Mouse (Mus musculus) thymus, adult 2 months (tissue): ENCODE results near the gene Mmachc. TPM values are rescaled to one million over a fixed set of nuclear protein-coding genes. Genes with fewer than 3 reads are reported as not detected.

Experiments used
- DNase-seq: peaks from one replicate; pipeline ENCODE4 v3.0.0; 2021
- H3K27ac ChIP-seq: fragments of 200-500 bp; 2 replicates; pipeline ENCODE4 v1.5.1; 2012; ENCODE audit warnings: low read length, control low read depth; ENCODE audit not compliant: control insufficient read depth, insufficient read depth
- H3K27me3 ChIP-seq: fragments of 200-500 bp; 2 replicates; pipeline ENCODE4 v1.6.1; 2012; ENCODE audit warnings: mild to moderate bottlenecking, low read length, moderate library complexity, mixed read lengths; ENCODE audit not compliant: control insufficient read depth, insufficient read depth
- H3K36me3 ChIP-seq: fragments of 200-500 bp; 2 replicates; pipeline ENCODE4 v1.6.1; 2012; ENCODE audit warnings: mild to moderate bottlenecking, low read length, moderate library complexity; ENCODE audit not compliant: control insufficient read depth, insufficient read depth
- H3K4me1 ChIP-seq: fragments of 200-500 bp; replicated peaks from 2 replicates; pipeline ENCODE4 v1.6.1; 2012; ENCODE audit warnings: low read length; ENCODE audit not compliant: control insufficient read depth, insufficient read depth
- H3K4me3 ChIP-seq: fragments of 200-500 bp; 2 replicates; pipeline ENCODE4 v1.5.1; 2012; ENCODE audit warnings: mild to moderate bottlenecking, low read length, control low read depth, moderate library complexity; ENCODE audit not compliant: control insufficient read depth, insufficient read depth
- CTCF ChIP-seq: fragments of 200-500 bp; IDR thresholded peaks from 2 replicates; pipeline ENCODE4 v1.5.1; 2012; ENCODE audit warnings: mild to moderate bottlenecking, control low read depth, low read length, moderate library complexity, borderline replicate concordance; ENCODE audit not compliant: control insufficient read depth, poor library complexity, insufficient read depth; ENCODE audit errors: extremely low read depth
- POLR2A ChIP-seq: fragments of 200-500 bp; IDR thresholded peaks from 2 replicates; pipeline ENCODE4 v1.6.1; 2012; ENCODE audit warnings: mild to moderate bottlenecking, low read length, control low read depth, moderate library complexity; ENCODE audit not compliant: control insufficient read depth, poor library complexity, insufficient read depth; ENCODE audit errors: extremely low read depth
- WGBS: fragments of 180-500 bp; shearing (Covaris S2); methylation state at CpG from one replicate; pipeline ENCODE4 v1.1.7; 2018; 5-methylcytosine and 5-hydroxymethylcytosine counted together
- polyA plus RNA-seq: library from polyadenylated mRNA; depleted of rRNA; stranded (reverse); fragments of >200 nt; gene quantifications from 2 replicates; pipeline ENCODE4 v1.2.3, GENCODE M21; 2012

Mmachc gene
- polyA plus RNA-seq, 1 experiment = 10.5 TPM

GRCm38 (mm10) chr4:116729532-116729931 is 21.3 kb upstream of the Mmachc start:
- WGBS = 95% methylated on average over 3 of the region's 3 CpGs
- no peak for TF ChIP-seq CTCF
- no peak for TF ChIP-seq POLR2A
- H3K4me3 ChIP-seq = no peak overlapping the region
- no peak for DNase-seq
- H3K27me3 ChIP-seq = no peaks in the 10 kb centered on the region
- no peak overlapping the region for H3K27ac ChIP-seq
- no peaks in the 10 kb centered on the region for H3K36me3 ChIP-seq
- no peaks in the 10 kb centered on the region for H3K4me1 ChIP-seq

DNA sequence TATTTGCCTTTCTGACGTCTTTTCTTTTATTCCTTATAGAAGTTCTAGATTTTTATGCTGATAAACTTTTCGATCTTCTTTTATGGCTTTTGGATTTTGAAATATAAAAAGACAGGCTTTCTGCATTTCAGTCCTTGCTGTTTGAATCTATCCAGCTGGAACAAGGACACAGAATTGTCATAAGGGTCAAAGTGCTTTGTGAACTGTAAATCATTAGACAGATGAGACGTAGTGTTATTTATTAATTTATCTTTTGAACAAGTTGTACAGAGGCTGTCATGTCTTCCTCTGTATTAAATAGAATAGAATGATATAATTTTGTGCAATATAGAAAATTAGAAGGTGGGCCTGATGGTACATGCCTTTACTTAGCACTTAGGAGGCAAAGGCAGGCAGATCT is 19.2 kb upstream of the Mmachc start:
- no peak overlapping the region for H3K27ac ChIP-seq
- DNase-seq = no peak
- H3K27me3 ChIP-seq = no peaks in the 10 kb centered on the region
- no peaks in the 10 kb centered on the region for H3K36me3 ChIP-seq
- no peaks in the 10 kb centered on the region for H3K4me1 ChIP-seq
- WGBS = 90% methylated on average over 3 of the region's 3 CpGs
- TF ChIP-seq POLR2A = no peak
- no peak for TF ChIP-seq CTCF
- no peak overlapping the region for H3K4me3 ChIP-seq

DNA sequence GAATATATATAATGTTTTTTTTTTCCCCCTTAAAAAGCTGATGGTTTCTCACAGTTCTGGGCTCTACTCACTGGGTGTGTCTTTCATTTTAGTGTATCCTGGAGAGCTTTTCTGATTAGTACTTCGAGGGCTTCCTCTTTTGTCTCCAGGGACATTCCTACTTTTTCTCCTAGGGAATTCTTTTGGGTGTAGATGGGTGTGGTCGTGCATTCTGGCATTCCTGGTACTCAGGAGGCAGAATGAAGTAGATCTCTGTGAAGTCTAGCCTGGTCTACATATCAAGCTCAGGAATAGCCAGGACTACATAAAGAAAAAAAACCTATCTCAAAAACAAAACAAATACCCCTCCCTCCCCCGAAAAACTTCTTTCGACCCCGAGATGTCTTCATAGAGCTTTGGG is 17.2 kb upstream of the Mmachc start:
- DNase-seq = no peak
- no peaks in the 10 kb centered on the region for H3K27me3 ChIP-seq
- no peak overlapping the region for H3K4me3 ChIP-seq
- no peak overlapping the region for H3K27ac ChIP-seq
- 0 out of 2 replicates have a peak, but pooled peaks cover 5% of the 10 kb centered on the region for H3K4me1 ChIP-seq
- no peaks in the 10 kb centered on the region for H3K36me3 ChIP-seq
- 95% methylated on average over 5 of the region's 5 CpGs for WGBS
- no peak for TF ChIP-seq CTCF
- no peak for TF ChIP-seq POLR2A

GRCm38 (mm10) chr4:116722230-116722629 is 14.0 kb upstream of the Mmachc start:
- Histone ChIP-seq H3K27me3 (no peaks in the 10 kb centered on the region), H3K36me3 (no peaks in the 10 kb centered on the region), H3K4me3 (no peak overlapping the region), H3K4me1 (0 out of 2 replicates have a peak, but pooled peaks cover 5% of the 10 kb centered on the region), H3K27ac (no peak overlapping the region)
- TF ChIP-seq POLR2A (no peak), CTCF (no peak)
- 90% methylated on average over 7 of the region's 7 CpGs for WGBS
- DNase-seq = no peak

GRCm38 (mm10) chr4:116721098-116721628 is 13.0 kb upstream of the Mmachc start:
- H3K27ac ChIP-seq = no peak overlapping the region
- 1% methylated on average over 29 of the region's 29 CpGs for WGBS
- peak overlapping the region; percentile 68 for H3K4me3 ChIP-seq
- DNase-seq = no peak
- TF ChIP-seq CTCF = no peak
- no peaks in the 10 kb centered on the region for H3K36me3 ChIP-seq
- no peaks in the 10 kb centered on the region for H3K27me3 ChIP-seq
- H3K4me1 ChIP-seq = 0 out of 2 replicates have a peak, but pooled peaks cover 5% of the 10 kb centered on the region

- peak within 1 kb of the TSS; percentile 68 for H3K4me3 ChIP-seq
- TF ChIP-seq CTCF (no peak), POLR2A (peak; percentile 57; the same call in 1 of the 2 replicates)
- WGBS = under 1% methylated on average over 34 of the region's 34 CpGs
Measured at GRCm38 (mm10) chr4:116720343-116721097, 12.3 kb upstream of the Mmachc start, which contains the start of gene Tesk2. Tesk2 (plus strand) TSS chr4:116720948.

DNA sequence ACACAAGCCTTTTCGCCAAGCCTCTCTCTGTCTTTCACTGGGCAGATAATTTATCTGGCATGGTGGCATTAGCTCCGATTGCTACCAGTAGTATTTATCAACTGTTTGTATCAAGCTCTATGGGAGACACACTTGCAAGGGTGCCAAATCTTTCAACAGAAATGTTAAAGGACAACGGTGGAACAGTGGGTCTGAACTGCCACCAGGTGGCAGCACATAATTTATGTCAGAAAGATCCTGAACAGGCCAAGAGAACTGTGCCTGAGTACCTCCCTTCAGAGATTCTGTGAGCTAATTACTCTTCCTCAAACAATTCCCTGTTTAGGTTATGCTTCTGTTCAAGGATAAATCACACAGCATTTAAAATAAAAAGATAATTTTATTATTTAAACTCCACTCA is 11.2 kb upstream of the Mmachc start:
- TF ChIP-seq POLR2A (no peak), CTCF (no peak)
- Histone ChIP-seq H3K27me3 (no peaks in the 10 kb centered on the region), H3K4me3 (no peak overlapping the region), H3K36me3 (no peaks in the 10 kb centered on the region), H3K27ac (no peak overlapping the region), H3K4me1 (0 out of 2 replicates have a peak, but pooled peaks cover 5% of the 10 kb centered on the region)
- WGBS = 35% methylated on average over 3 of the region's 3 CpGs
- peak; percentile 68 for DNase-seq

More at GRCm38 (mm10) chr4:116720343-116721097, 12.3 kb upstream of the Mmachc start, which contains the start of gene Tesk2:
- Histone ChIP-seq H3K4me1 (0 out of 2 replicates have a peak, but pooled peaks cover 5% of the 10 kb centered on the region), H3K27me3 (no peaks in the 10 kb centered on the region), H3K36me3 (no peaks in the 10 kb centered on the region), H3K27ac (no peak within 1 kb of the TSS)
- peak; percentile 88 for DNase-seq
